Mouse (Mus musculus): ENCODE measurements around the gene Pgr.

GRCm38 (mm10) chr9:8901647-8902131 lies 2.1 kb downstream of the Pgr start:
- no peak for TF ChIP-seq POLR2A (IDR thresholded peaks at IDR 0.05; ENCODE audit: borderline replicate concordance, insufficient read depth, low read length)
- TF ChIP-seq CTCF (IDR thresholded peaks at IDR 0.05; ENCODE audit: borderline replicate concordance, insufficient read depth, low read depth, low read length), result no peak

Measured in cerebellum, adult 2 months (tissue).